Mouse (Mus musculus) liver, embryonic 11.5 days (tissue): ENCODE data around the gene Eef1b2. TPM values are rescaled to one million over a fixed set of nuclear protein-coding genes. Genes with fewer than 3 reads are reported as not detected.
"Not testable (repeated sequence)": the region's sequence is repeated elsewhere in the genome, so short reads cannot be mapped to it uniquely, and the experiment has no call there.

ENCODE experiments used
- ATAC-seq: fragments of 200-750 bp; cut with Nextera tagmentation; replicated peaks from 2 replicates; pipeline ENCODE4 v1.8.0; 2017; ENCODE audit warnings: moderate number of reproducible peaks, mild to moderate bottlenecking, moderate TSS enrichment, moderate library complexity; ENCODE audit not compliant: low FRiP score
- DNase-seq: peaks from one replicate; pipeline ENCODE4 v3.0.0-alpha.2; 2017; ENCODE audit warnings: low spot score
- H3K27ac ChIP-seq: fragments of 300-500 bp; sonication (generic); 2 replicates; pipeline ENCODE4 v1.5.1; 2014; ENCODE audit warnings: mild to moderate bottlenecking, low read depth, low read length, control low read depth
- H3K27me3 ChIP-seq: fragments of 300-500 bp; sonication (generic); replicated peaks from 2 replicates; pipeline ENCODE4 v1.6.1; 2014; ENCODE audit warnings: low read length, mixed read lengths; ENCODE audit not compliant: control insufficient read depth, insufficient read depth
- H3K36me3 ChIP-seq: fragments of 300-500 bp; sonication (generic); 2 replicates; pipeline ENCODE4 v1.6.1; 2014; ENCODE audit warnings: mild to moderate bottlenecking, low read length, moderate library complexity, mixed read lengths; ENCODE audit not compliant: control insufficient read depth, insufficient read depth
- H3K4me1 ChIP-seq: fragments of 300-500 bp; sonication (generic); replicated peaks from 2 replicates; pipeline ENCODE4 v1.6.1; 2014; ENCODE audit warnings: low read length, mixed read lengths; ENCODE audit not compliant: control insufficient read depth, insufficient read depth
- H3K4me2 ChIP-seq: fragments of 300-500 bp; sonication (generic); 2 replicates; pipeline ENCODE4 v1.6.1; 2014; ENCODE audit warnings: mild to moderate bottlenecking, control low read depth, moderate library complexity
- H3K4me3 ChIP-seq: fragments of 300-500 bp; sonication (generic); 2 replicates; pipeline ENCODE4 v1.5.1; 2014; ENCODE audit warnings: low read depth, low read length, control low read depth
- H3K9ac ChIP-seq: fragments of 300-500 bp; sonication (generic); 2 replicates; pipeline ENCODE4 v1.6.1; 2014; ENCODE audit warnings: low read depth, low read length, control low read depth
- H3K9me3 ChIP-seq: fragments of 300-500 bp; sonication (generic); 2 replicates; pipeline ENCODE4 v1.6.1; 2016; ENCODE audit warnings: low read length, inconsistent platforms, mixed read lengths; ENCODE audit not compliant: control insufficient read depth
- WGBS: fragments of 180-500 bp; shearing (Covaris S2); extraction: QIAGEN DNeasy Blood & Tissue Kit; methylation state at CpG from one replicate; pipeline ENCODE4 v1.1.7; 2014; 5-methylcytosine and 5-hydroxymethylcytosine counted together
- polyA plus RNA-seq: library from polyadenylated mRNA; unstranded; fragments of >200 nt; fragmentation: Nextera tagmentation; extraction: Ambion mirVana; gene quantifications from 2 replicates; pipeline ENCODE4 v1.2.1, GENCODE M21; 2014

Gene Eef1b2
- polyA plus RNA-seq, 1 experiment from 2014 or later = 775 TPM

DNA sequence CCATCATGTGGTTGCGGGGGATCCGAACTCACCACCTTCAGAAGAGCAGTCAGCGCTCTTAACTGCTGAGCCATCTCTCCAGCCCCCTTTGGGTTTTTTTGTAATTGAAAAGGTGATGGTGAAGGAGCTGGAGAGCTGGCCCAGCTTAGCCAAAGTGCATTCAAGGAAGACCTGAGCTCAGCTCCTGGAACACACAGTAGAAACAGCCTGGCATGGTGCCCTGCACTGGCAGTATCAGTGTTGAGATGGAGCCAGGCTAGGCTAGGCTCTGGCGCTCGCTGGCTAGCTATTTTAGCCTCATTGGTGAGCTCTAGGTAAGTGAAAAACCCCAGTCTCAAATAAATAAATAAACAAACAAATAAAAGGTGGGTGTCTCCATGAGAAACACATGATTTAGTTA lies 5.6 kb downstream of the Eef1b2 start:
- no peaks in the 10 kb centered on the region for H3K9me3 ChIP-seq
- 80% methylated on average over 5 of the region's 5 CpGs for WGBS
- H3K9ac ChIP-seq = no peak overlapping the region
- ATAC-seq (no peak), DNase-seq (no peak)
- no peak overlapping the region for H3K4me2 ChIP-seq
- H3K4me3 ChIP-seq = no peak overlapping the region
- no peaks in the 10 kb centered on the region for H3K27me3 ChIP-seq
- H3K36me3 ChIP-seq = peaks cover 17% of the 10 kb centered on the region
- peaks cover 7% of the 10 kb centered on the region; the same call in 1 of the 2 replicates for H3K4me1 ChIP-seq
- no peak overlapping the region for H3K27ac ChIP-seq

DNA sequence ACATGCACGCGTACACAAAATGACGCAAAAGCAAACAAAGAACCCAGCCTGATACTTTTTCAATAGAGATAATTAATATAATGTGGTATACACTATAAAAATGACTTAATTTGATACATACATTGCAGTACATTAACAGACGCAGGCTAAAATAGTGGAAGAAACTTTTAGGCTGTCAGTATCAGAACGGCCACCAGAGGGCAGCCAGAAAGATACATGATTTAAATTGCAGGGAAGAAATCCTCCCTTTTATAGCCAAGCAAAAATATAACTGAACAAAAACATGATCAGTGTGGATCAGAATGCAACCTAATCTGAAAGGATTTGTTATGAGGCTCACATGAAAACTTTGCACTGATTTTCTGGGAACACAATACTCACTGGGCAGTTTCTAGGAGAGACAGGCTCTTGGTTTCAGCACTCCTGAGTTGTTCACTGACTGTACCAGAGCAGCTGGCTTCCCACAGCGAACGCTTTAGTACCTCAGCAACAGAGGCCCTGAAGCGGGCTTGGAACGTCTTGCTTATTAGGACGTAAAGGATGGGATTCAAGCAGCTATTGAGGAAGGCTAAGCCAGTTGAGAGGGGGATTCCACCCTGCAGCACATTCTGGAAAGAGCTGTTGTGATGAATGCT lies 6.1 kb downstream of the Eef1b2 start:
- Histone ChIP-seq H3K9ac (no peak overlapping the region), H3K9me3 (no peaks in the 10 kb centered on the region), H3K27ac (no peak overlapping the region), H3K27me3 (no peaks in the 10 kb centered on the region), H3K4me3 (no peak overlapping the region), H3K4me2 (no peak overlapping the region), H3K36me3 (peaks cover 17% of the 10 kb centered on the region), H3K4me1 (peaks cover 6% of the 10 kb centered on the region; the same call in 1 of the 2 replicates)
- 61% methylated on average over 10 of the region's 10 CpGs for WGBS
- no peak for ATAC-seq
- DNase-seq = no peak

- H3K9me3 ChIP-seq, H3K36me3 ChIP-seq, H3K27me3 ChIP-seq, ATAC-seq, DNase-seq, H3K4me2 ChIP-seq, H3K4me3 ChIP-seq, H3K9ac ChIP-seq, H3K4me1 ChIP-seq, H3K27ac ChIP-seq: not testable (repeated sequence)
- WGBS = 96% methylated on average over 5 of the region's 6 CpGs
These were observed 8.8 kb downstream of the Eef1b2 start for GRCm38 (mm10) chr1:63185430-63185829.

DNA sequence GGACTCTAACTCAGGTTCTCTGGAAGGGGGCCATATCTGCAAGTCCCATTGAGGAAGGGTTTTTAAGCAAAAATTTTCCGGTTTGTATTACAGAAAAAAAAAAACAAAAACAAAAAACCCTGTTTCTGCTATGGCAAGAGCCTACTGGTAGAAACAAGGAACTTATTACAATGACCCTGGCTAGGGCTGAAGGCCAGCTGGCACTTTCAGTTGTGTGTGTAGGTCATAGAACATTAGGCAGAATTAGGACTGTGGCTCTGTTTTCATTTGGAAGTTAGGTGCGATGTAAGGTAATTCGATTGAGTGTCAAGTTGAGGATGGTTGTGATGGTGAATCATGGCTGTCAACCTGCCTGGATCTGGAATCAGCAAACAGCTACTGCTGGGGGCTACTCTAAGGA lies 11.9 kb downstream of the Eef1b2 start:
- Histone ChIP-seq H3K9ac (no peak overlapping the region), H3K4me2 (no peak overlapping the region), H3K4me1 (no peaks in the 10 kb centered on the region), H3K9me3 (no peaks in the 10 kb centered on the region), H3K27ac (no peak overlapping the region), H3K36me3 (no peaks in the 10 kb centered on the region), H3K4me3 (no peak overlapping the region), H3K27me3 (no peaks in the 10 kb centered on the region)
- DNase-seq (no peak), ATAC-seq (no peak)
- 81% methylated on average over 3 of the region's 3 CpGs for WGBS

GRCm38 (mm10) chr1:63190851-63191250 lies 14.2 kb downstream of the Eef1b2 start:
- Histone ChIP-seq H3K9ac (no peak overlapping the region), H3K4me3 (no peak overlapping the region), H3K27ac (no peak overlapping the region), H3K4me1 (no peaks in the 10 kb centered on the region), H3K9me3 (no peaks in the 10 kb centered on the region), H3K4me2 (no peak overlapping the region), H3K27me3 (no peaks in the 10 kb centered on the region), H3K36me3 (no peaks in the 10 kb centered on the region)
- DNase-seq (no peak), ATAC-seq (no peak)
- 90% methylated on average over 8 of the region's 8 CpGs for WGBS

DNA sequence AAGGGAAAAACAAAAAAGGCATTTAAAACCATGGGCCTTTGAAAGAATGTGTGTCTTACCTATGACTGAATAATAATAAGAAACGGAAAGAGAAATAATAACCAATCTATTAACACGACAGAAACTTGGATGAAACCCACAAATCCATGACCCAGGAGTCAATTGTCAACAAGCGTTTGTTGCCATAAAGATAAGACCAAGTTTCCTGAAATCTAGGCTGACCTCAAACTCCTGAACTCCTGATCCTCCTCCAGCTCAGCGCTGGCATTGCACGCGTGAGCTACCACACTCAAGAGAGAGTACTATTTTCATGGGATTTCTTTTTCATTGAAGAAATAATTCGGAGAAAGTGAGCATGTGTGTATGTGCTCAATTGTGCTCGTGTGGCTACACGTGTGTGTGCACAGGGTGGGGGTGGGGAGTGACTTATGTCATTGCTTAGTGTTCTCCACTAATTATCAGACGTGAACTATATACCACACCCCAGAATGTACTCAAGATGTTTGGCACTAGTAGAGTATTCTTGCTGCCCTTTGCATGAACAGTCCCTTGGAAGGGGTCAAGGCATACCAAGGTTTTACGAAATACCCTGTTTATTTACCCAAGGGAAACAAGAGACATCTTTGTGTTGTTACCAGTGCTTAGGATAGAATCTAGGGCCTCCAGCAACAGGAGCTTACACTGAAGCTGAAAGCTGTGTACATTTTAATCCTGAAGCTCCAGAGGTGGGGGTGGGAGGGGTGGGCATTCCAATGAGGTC lies 15.9 kb downstream of the Eef1b2 start:
- DNase-seq (no peak), ATAC-seq (no peak)
- H3K9me3 ChIP-seq = no peaks in the 10 kb centered on the region
- no peaks in the 10 kb centered on the region for H3K27me3 ChIP-seq
- H3K27ac ChIP-seq = no peak overlapping the region
- WGBS = 71% methylated on average over 11 of the region's 11 CpGs
- H3K4me3 ChIP-seq = no peak overlapping the region
- H3K4me2 ChIP-seq = no peak overlapping the region
- H3K36me3 ChIP-seq = no peaks in the 10 kb centered on the region
- no peaks in the 10 kb centered on the region for H3K4me1 ChIP-seq
- H3K9ac ChIP-seq = no peak overlapping the region

DNA sequence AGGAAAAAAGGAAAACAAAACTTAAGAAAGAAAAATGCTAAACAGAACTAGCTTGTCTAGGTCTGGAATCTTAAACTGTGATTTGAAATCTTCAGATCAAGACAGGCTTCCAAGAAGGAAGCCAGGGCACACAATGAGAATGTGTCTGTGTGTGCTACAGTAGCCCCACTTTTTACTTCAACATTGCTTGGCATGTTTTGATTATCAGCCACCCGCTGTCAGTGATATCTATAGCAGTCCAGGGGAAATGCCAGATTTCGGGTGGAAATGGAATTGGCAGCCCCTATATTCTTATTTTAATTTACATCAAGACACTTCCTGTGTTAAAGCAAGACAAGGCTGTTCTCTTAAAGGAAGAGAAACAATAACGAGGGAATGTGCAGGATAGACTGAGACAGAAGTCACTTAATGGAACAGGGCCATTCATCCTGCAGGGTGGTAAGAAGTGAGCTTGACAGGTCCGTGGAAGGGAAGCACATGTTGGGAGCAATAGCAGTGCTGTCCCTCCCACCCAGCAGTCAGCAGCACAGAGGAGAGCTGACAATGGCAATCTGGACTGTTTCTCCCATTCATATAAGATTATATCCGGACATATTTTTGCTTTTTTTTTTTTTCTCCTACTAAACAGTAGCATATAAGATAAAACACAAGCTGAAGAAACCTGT lies 19.4 kb downstream of the Eef1b2 start:
- no peaks in the 10 kb centered on the region for H3K36me3 ChIP-seq
- DNase-seq (no peak), ATAC-seq (no peak)
- H3K4me1 ChIP-seq = no peaks in the 10 kb centered on the region
- H3K4me2 ChIP-seq = no peak overlapping the region
- 62% methylated on average over 5 of the region's 5 CpGs for WGBS
- no peaks in the 10 kb centered on the region for H3K9me3 ChIP-seq
- no peak overlapping the region for H3K27ac ChIP-seq
- no peak overlapping the region for H3K4me3 ChIP-seq
- H3K27me3 ChIP-seq = no peaks in the 10 kb centered on the region
- no peak overlapping the region for H3K9ac ChIP-seq

GRCm38 (mm10) chr1:63199387-63199786 lies 22.8 kb downstream of the Eef1b2 start:
- 86% methylated on average over 6 of the region's 6 CpGs for WGBS
- Histone ChIP-seq H3K4me2 (no peak overlapping the region), H3K4me1 (peaks cover 4% of the 10 kb centered on the region; the same call in 1 of the 2 replicates), H3K9ac (no peak overlapping the region), H3K27me3 (no peaks in the 10 kb centered on the region), H3K36me3 (no peaks in the 10 kb centered on the region), H3K4me3 (no peak overlapping the region), H3K27ac (no peak overlapping the region), H3K9me3 (no peaks in the 10 kb centered on the region)
- DNase-seq (no peak), ATAC-seq (no peak)
